Mouse (Mus musculus): Measurements from ENCODE around the gene Mospd3. TPM values are rescaled to one million over a fixed set of nuclear protein-coding genes. Genes with fewer than 3 reads are reported as not detected.
A peak's percentile ranks its signal among the peaks of the same experiment; 100 is the strongest.

Gene Mospd3
- polyA plus RNA-seq, 1 experiment = 459 TPM

DNA sequence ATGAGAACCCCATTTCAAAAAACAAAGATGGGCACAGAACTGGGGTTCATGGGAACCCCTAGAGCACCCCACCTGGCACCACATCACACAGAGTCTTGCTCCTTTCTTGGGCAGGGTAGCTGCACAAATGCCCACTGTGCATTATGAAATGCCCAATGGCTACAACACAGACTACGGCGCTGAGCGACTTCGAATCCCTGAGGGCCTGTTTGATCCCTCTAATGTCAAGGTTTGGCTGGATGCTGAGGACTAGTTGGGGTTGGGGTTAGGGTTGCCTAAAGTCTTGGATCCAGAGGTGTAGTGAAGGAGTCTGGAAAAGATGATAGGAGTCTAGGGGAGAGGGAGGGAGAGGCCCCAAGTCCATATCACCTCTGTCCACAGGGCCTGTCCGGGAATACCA, 34.4 kb downstream of the Mospd3 start:
- no peak for TF ChIP-seq GATA1 (IDR thresholded peaks at IDR 0.05; ENCODE audit: borderline replicate concordance, low read length)
- no peak for TF ChIP-seq FLI1 (IDR thresholded peaks at IDR 0.05; ENCODE audit: low read length)
- H3K4me3 ChIP-seq (replicated peaks) = no peak overlapping the region
- peaks cover 84% of the 10 kb centered on the region for H3K27me3 ChIP-seq (replicated peaks)
- peaks cover 5% of the 10 kb centered on the region; the same call in 1 of the 2 replicates for H3K9me3 ChIP-seq
- peaks cover 33% of the 10 kb centered on the region for H3K4me1 ChIP-seq
- no peaks in the 10 kb centered on the region for H3K36me3 ChIP-seq (replicated peaks; ENCODE audit: low read length)

DNA sequence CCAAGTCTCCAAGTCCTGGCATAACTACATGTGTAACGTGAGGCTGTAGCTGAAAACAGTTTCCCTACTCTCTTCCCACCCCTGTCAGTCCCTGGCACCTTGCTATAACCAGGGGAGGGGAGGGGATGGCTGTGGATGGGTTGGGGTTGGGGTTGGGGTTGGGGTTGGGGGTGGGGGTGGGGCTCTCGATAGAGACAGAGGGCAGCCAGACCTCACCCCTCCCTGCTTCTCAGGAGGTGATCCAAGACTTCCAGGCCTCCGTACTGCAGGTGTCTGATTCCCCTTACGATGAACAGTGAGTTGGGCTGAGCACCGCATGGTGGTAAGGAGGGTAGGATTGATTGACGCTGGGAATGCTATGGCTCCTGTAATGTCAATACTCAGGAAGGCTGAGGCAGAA, 35.1 kb downstream of the Mospd3 start:
- Histone ChIP-seq H3K36me3 (replicated peaks; ENCODE audit: low read length) (no peaks in the 10 kb centered on the region), H3K9me3 (peaks cover 5% of the 10 kb centered on the region; the same call in 1 of the 2 replicates), H3K27me3 (replicated peaks) (peaks cover 81% of the 10 kb centered on the region), H3K4me3 (replicated peaks) (no peak overlapping the region), H3K4me1 (peaks cover 26% of the 10 kb centered on the region)
- TF ChIP-seq GATA1 (IDR thresholded peaks at IDR 0.05; ENCODE audit: borderline replicate concordance, low read length) = no peak

GRCm38 (mm10) chr5:137562965-137563364, 37.9 kb downstream of the Mospd3 start:
- no peak overlapping the region for H3K4me3 ChIP-seq (replicated peaks)
- H3K4me1 ChIP-seq = no peaks in the 10 kb centered on the region
- no peak for TF ChIP-seq GATA1 (IDR thresholded peaks at IDR 0.05; ENCODE audit: borderline replicate concordance, low read length)
- TF ChIP-seq FLI1 (IDR thresholded peaks at IDR 0.05; ENCODE audit: low read length) = no peak
- H3K36me3 ChIP-seq (replicated peaks; ENCODE audit: low read length) = no peaks in the 10 kb centered on the region
- H3K9me3 ChIP-seq = no peaks in the 10 kb centered on the region
- H3K27me3 ChIP-seq (replicated peaks) = peaks cover 71% of the 10 kb centered on the region

DNA sequence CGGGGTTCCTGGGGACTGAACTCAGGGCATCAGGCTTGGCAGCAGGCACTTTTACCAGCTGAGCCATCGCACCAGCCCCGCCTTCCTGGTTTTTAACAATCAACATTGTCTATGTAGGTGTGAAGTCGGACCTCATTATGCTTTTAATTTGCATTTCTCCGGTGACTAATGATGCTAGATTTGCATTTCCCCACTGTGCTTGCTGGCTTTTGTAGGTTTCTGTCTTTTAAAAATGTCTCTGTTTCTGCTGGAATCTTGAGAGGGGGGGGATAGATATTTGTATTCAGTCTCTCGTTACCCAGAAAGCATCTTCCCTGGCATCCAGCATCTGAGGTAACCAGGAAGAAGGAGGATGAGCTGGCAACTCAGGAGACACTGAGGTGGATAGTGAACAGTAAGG, 39.3 kb downstream of the Mospd3 start:
- H3K9me3 ChIP-seq = no peaks in the 10 kb centered on the region
- H3K4me3 ChIP-seq (replicated peaks) = no peak overlapping the region
- H3K36me3 ChIP-seq (replicated peaks; ENCODE audit: low read length) = no peaks in the 10 kb centered on the region
- TF ChIP-seq FLI1 (IDR thresholded peaks at IDR 0.05; ENCODE audit: low read length) = no peak
- no peak for TF ChIP-seq GATA1 (IDR thresholded peaks at IDR 0.05; ENCODE audit: borderline replicate concordance, low read length)
- no peaks in the 10 kb centered on the region for H3K4me1 ChIP-seq
- H3K27me3 ChIP-seq (replicated peaks) = peaks cover 57% of the 10 kb centered on the region

- Histone ChIP-seq H3K9me3 (peaks cover 16% of the 10 kb centered on the region), H3K27me3 (replicated peaks) (peaks cover 50% of the 10 kb centered on the region), H3K36me3 (replicated peaks; ENCODE audit: low read length) (no peaks in the 10 kb centered on the region), H3K4me3 (replicated peaks) (no peak overlapping the region), H3K4me1 (peaks cover 8% of the 10 kb centered on the region)
- TF ChIP-seq GATA1 (IDR thresholded peaks at IDR 0.05; ENCODE audit: borderline replicate concordance, low read length) (no peak), FLI1 (IDR thresholded peaks at IDR 0.05; ENCODE audit: low read length) (no peak)
These were observed 47.0 kb downstream of the Mospd3 start for GRCm38 (mm10) chr5:137553898-137554297.

GRCm38 (mm10) chr5:137553411-137553837, 47.4 kb downstream of the Mospd3 start, which contains the start of gene Actl6b:
TSS of gene Actl6b (plus strand) at chr5:137553517.
- H3K4me3 ChIP-seq (replicated peaks) = peak within 1 kb of the TSS; percentile 29
- peaks cover 50% of the 10 kb centered on the region for H3K27me3 ChIP-seq (replicated peaks)
- H3K9me3 ChIP-seq = peaks cover 16% of the 10 kb centered on the region
- H3K36me3 ChIP-seq (replicated peaks; ENCODE audit: low read length) = no peaks in the 10 kb centered on the region
- peaks cover 8% of the 10 kb centered on the region for H3K4me1 ChIP-seq
- TF ChIP-seq FLI1 (IDR thresholded peaks at IDR 0.05; ENCODE audit: low read length) (no peak), GATA1 (IDR thresholded peaks at IDR 0.05; ENCODE audit: borderline replicate concordance, low read length) (no peak)

GRCm38 (mm10) chr5:137553000-137553399, 47.9 kb downstream of the Mospd3 start:
- Histone ChIP-seq H3K36me3 (replicated peaks; ENCODE audit: low read length) (no peaks in the 10 kb centered on the region), H3K4me3 (replicated peaks) (no peak overlapping the region), H3K4me1 (peaks cover 8% of the 10 kb centered on the region), H3K9me3 (peaks cover 16% of the 10 kb centered on the region), H3K27me3 (replicated peaks) (peaks cover 50% of the 10 kb centered on the region)
- TF ChIP-seq FLI1 (IDR thresholded peaks at IDR 0.05; ENCODE audit: low read length) (no peak), GATA1 (IDR thresholded peaks at IDR 0.05; ENCODE audit: borderline replicate concordance, low read length) (no peak)

DNA sequence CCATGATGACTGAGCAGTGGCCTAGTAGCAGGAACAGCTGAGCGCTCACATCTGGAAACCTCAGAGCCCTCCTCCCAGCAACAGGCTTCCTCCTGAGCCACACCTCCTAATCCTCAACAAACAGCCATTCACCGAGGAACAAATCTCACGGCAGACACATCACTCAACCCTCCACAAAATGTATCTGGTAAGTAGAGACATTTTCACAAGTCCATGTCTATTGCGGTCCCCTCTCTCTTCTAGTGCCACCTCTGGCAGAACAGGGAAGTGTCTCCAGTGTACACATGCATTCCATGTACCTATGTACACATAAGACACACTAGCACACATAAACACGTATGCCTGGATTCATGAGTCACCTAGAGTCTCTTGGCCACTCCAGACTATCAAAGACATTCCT, 49.7 kb downstream of the Mospd3 start:
- Histone ChIP-seq H3K4me1 (peaks cover 8% of the 10 kb centered on the region), H3K27me3 (replicated peaks) (peaks cover 48% of the 10 kb centered on the region), H3K4me3 (replicated peaks) (no peak overlapping the region), H3K36me3 (replicated peaks; ENCODE audit: low read length) (no peaks in the 10 kb centered on the region), H3K9me3 (peaks cover 14% of the 10 kb centered on the region)
- TF ChIP-seq GATA1 (IDR thresholded peaks at IDR 0.05; ENCODE audit: borderline replicate concordance, low read length) (no peak), FLI1 (IDR thresholded peaks at IDR 0.05; ENCODE audit: low read length) (no peak)

- Histone ChIP-seq H3K9me3 (peaks cover 4% of the 10 kb centered on the region; the same call in 1 of the 2 replicates), H3K4me3 (replicated peaks) (no peak overlapping the region), H3K36me3 (replicated peaks; ENCODE audit: low read length) (no peaks in the 10 kb centered on the region), H3K4me1 (peaks cover 8% of the 10 kb centered on the region), H3K27me3 (replicated peaks) (peaks cover 46% of the 10 kb centered on the region)
- no peak for TF ChIP-seq GATA1 (IDR thresholded peaks at IDR 0.05; ENCODE audit: borderline replicate concordance, low read length)
- TF ChIP-seq FLI1 (IDR thresholded peaks at IDR 0.05; ENCODE audit: low read length) = no peak
These were observed 51.0 kb downstream of the Mospd3 start for GRCm38 (mm10) chr5:137549840-137550239.

Other genes with a start within 250 kb of the Mospd3 start
- not detected in 2 replicates for gene Zan, start 124.0 kb downstream of the Mospd3 start, polyA plus RNA-seq (2012; ENCODE audit: insufficient read depth, low replicate concordance)
- 30.7 and 70.0 TPM in 2 replicates for gene Pop7, start 98.5 kb downstream of the Mospd3 start, polyA plus RNA-seq (2012; ENCODE audit: insufficient read depth, low replicate concordance)
- 13.2 and 15.3 TPM in 2 replicates for gene Gigyf1, start 82.5 kb downstream of the Mospd3 start, polyA plus RNA-seq (2012; ENCODE audit: insufficient read depth, low replicate concordance)
- gene Epo, start 67.8 kb downstream of the Mospd3 start, polyA plus RNA-seq (2012; ENCODE audit: insufficient read depth, low replicate concordance) = not detected in 2 replicates
- gene Gnb2, start 67.5 kb downstream of the Mospd3 start, polyA plus RNA-seq (2012; ENCODE audit: insufficient read depth, low replicate concordance) = 332 and 439 TPM in 2 replicates
- gene Actl6b, start 47.5 kb downstream of the Mospd3 start, polyA plus RNA-seq (2012; ENCODE audit: insufficient read depth, low replicate concordance) = not detected in 2 replicates
- gene Tfr2, start 31.2 kb downstream of the Mospd3 start, polyA plus RNA-seq (2012; ENCODE audit: insufficient read depth, low replicate concordance) = 1.7 and 5.8 TPM in 2 replicates
- gene Pcolce, start 12.7 kb upstream of the Mospd3 start, polyA plus RNA-seq (2012; ENCODE audit: insufficient read depth, low replicate concordance) = 0.09 and 0.87 TPM in 2 replicates
- 0.15 TPM in 1 of 2 replicates, not detected in the other for gene Fbxo24, start 27.9 kb upstream of the Mospd3 start, polyA plus RNA-seq (2012; ENCODE audit: insufficient read depth, low replicate concordance)
- 138 and 187 TPM in 2 replicates for gene Lrch4, start 28.1 kb upstream of the Mospd3 start, polyA plus RNA-seq (2012; ENCODE audit: insufficient read depth, low replicate concordance)
- gene Gm20605, start 28.1 kb upstream of the Mospd3 start, polyA plus RNA-seq (2012; ENCODE audit: insufficient read depth, low replicate concordance) = 5.6 and 30.5 TPM in 2 replicates
- gene Sap25, start 40.3 kb upstream of the Mospd3 start, polyA plus RNA-seq (2012; ENCODE audit: insufficient read depth, low replicate concordance) = 62.2 and 72.5 TPM in 2 replicates
- gene Irs3, start 44.7 kb upstream of the Mospd3 start, polyA plus RNA-seq (2012; ENCODE audit: insufficient read depth, low replicate concordance) = 0.95 TPM in 1 of 2 replicates, not detected in the other
- gene Agfg2, start 83.7 kb upstream of the Mospd3 start, polyA plus RNA-seq (2012; ENCODE audit: insufficient read depth, low replicate concordance) = 58.4 and 131 TPM in 2 replicates
- 5.9 and 8.4 TPM in 2 replicates for gene Nyap1, start 140.5 kb upstream of the Mospd3 start, polyA plus RNA-seq (2012; ENCODE audit: insufficient read depth, low replicate concordance)
- 582 and 1,005 TPM in 2 replicates for gene Tsc22d4, start 144.7 kb upstream of the Mospd3 start, polyA plus RNA-seq (2012; ENCODE audit: insufficient read depth, low replicate concordance)
- gene Ppp1r35, start 177.8 kb upstream of the Mospd3 start, polyA plus RNA-seq (2012; ENCODE audit: insufficient read depth, low replicate concordance) = 104 and 105 TPM in 2 replicates
- gene Mepce, start 186.6 kb upstream of the Mospd3 start, polyA plus RNA-seq (2012; ENCODE audit: insufficient read depth, low replicate concordance) = 88.7 and 584 TPM in 2 replicates
- gene Zcwpw1, start 186.7 kb upstream of the Mospd3 start, polyA plus RNA-seq (2012; ENCODE audit: insufficient read depth, low replicate concordance) = 0.70 TPM in 1 of 2 replicates, not detected in the other
- 1.1 TPM in 1 of 2 replicates, not detected in the other for gene Pilra, start 235.2 kb upstream of the Mospd3 start, polyA plus RNA-seq (2012; ENCODE audit: insufficient read depth, low replicate concordance)